Mouse (Mus musculus) myocyte (in vitro differentiated cells): Measurements from ENCODE around the gene Ube2o.

ENCODE experiments used
- CEBPB ChIP-seq: IDR thresholded peaks from 2 replicates; pipeline ENCODE4 v1.6.1; 2011; ENCODE audit warnings: mild to moderate bottlenecking, moderate library complexity; ENCODE audit not compliant: poor library complexity, insufficient read depth, severe bottlenecking
- E2F4 ChIP-seq: IDR thresholded peaks from one replicate; pipeline ENCODE4 v1.6.1; 2011; ENCODE audit warnings: mild to moderate bottlenecking, control low read depth, moderate library complexity; ENCODE audit not compliant: insufficient read depth
- MAX ChIP-seq: IDR thresholded peaks from one replicate; pipeline ENCODE4 v1.6.1; 2011; ENCODE audit warnings: low read depth, mild to moderate bottlenecking, control low read depth
- MYOD1 ChIP-seq, 3 experiments: IDR thresholded peaks; one replicate each; pipeline ENCODE4 v1.6.1; 2011; ENCODE audit warnings: control low read depth in 2 of 3, low read depth in 2 of 3, mild to moderate bottlenecking in 2 of 3, moderate library complexity in 1 of 3; ENCODE audit not compliant: insufficient read length in 2 of 3, control insufficient read depth in 1 of 3
- MYOG ChIP-seq, 3 experiments: IDR thresholded peaks; one replicate each; pipeline ENCODE4 v1.6.1; 2011; ENCODE audit warnings: control low read depth in 2 of 3, low read depth in 2 of 3, mild to moderate bottlenecking in 2 of 3; ENCODE audit not compliant: insufficient read length in 2 of 3, control insufficient read depth in 1 of 3, insufficient read depth in 1 of 3
- POLR2A ChIP-seq: IDR thresholded peaks from one replicate; pipeline ENCODE4 v1.6.1; 2011; ENCODE audit warnings: low read depth, mild to moderate bottlenecking, control low read depth, moderate library complexity; ENCODE audit not compliant: insufficient read length
- POLR2AphosphoS2 ChIP-seq: IDR thresholded peaks from one replicate; pipeline ENCODE4 v1.6.1; 2011; ENCODE audit warnings: low read depth, control low read depth; ENCODE audit not compliant: insufficient read length
- TCF12 ChIP-seq: IDR thresholded peaks from one replicate; pipeline ENCODE4 v1.6.1; 2011; ENCODE audit warnings: mild to moderate bottlenecking, control low read depth; ENCODE audit not compliant: poor library complexity, insufficient read depth, severe bottlenecking
- TCF3 ChIP-seq: IDR thresholded peaks from one replicate; pipeline ENCODE4 v1.6.1; 2011; ENCODE audit warnings: low read depth, control low read depth; ENCODE audit not compliant: insufficient read length
- USF1 ChIP-seq: IDR thresholded peaks from one replicate; pipeline ENCODE4 v1.6.1; 2011; ENCODE audit warnings: low read depth, mild to moderate bottlenecking, control low read depth, moderate library complexity

DNA sequence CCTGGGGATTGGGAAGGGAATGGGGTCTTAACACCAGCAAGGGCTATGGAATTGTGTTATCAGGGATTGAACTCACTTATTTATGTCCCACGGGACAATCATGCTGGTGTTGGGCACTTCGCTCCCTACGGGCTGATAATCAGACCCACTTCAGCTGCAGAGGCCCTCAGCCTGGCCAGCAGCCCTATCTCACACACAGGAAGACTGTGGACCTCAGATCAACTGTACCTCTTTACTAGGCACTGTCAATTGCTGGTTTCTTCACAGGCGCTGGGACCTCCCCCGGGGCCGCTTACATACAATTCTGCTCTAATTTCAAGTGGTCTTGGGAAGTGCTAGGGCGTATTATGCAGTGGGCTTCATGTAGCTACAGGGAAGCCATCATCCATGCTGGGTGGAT, 44.6 kb downstream of the Ube2o start:
- TF ChIP-seq E2F4, result no peak
- no peak for TF ChIP-seq POLR2A
- TF ChIP-seq MAX, result no peak
- no peak for TF ChIP-seq USF1
- TF ChIP-seq CEBPB, result no peak
- TF ChIP-seq MYOD1 (IDR thresholded peaks at IDR 0.05; ENCODE audit: control insufficient read depth in 1 of 3, insufficient read length in 2 of 3, low read depth in 2 of 3), result no peak
- TF ChIP-seq TCF3, result no peak
- TF ChIP-seq POLR2AphosphoS2, result no peak
- no peak for TF ChIP-seq MYOG (IDR thresholded peaks at IDR 0.05; ENCODE audit: control insufficient read depth in 1 of 3, insufficient read depth in 1 of 3, insufficient read length in 2 of 3, low read depth in 2 of 3)
- no peak for TF ChIP-seq TCF12
